Mouse (Mus musculus) heart, adult 2 months (tissue): ENCODE results near the gene Fbxo9.
A peak's percentile ranks its signal among the peaks of the same experiment; 100 is the strongest.

Experiments
- CTCF ChIP-seq: fragments of 200-600 bp; IDR thresholded peaks from 2 replicates; pipeline ENCODE4 v1.8.1; 2022; ENCODE audit warnings: antibody characterized with exemption, mild to moderate bottlenecking, moderate library complexity
- EP300 ChIP-seq: fragments of 200-500 bp; IDR thresholded peaks from 2 replicates; pipeline ENCODE4 v1.6.1; 2011; ENCODE audit warnings: low read depth, low read length, control low read depth; ENCODE audit not compliant: insufficient read depth
- POLR2A ChIP-seq: fragments of 200-500 bp; IDR thresholded peaks from 2 replicates; pipeline ENCODE4 v1.6.1; 2011; ENCODE audit warnings: mild to moderate bottlenecking, low read depth, low read length, control low read depth; ENCODE audit not compliant: insufficient read depth

GRCm38 (mm10) chr9:78138044-78138676 lies 29.3 kb upstream of the Fbxo9 start:
- TF ChIP-seq EP300 (peak; percentile 54; the same call in 1 of the 2 replicates), POLR2A (no peak), CTCF (no peak)
